ENCODE assay signal across 17 mouse cellular contexts in genomic region chr3:40325872-40326803, GRCm38 (mm10).
DNase-seq lines count a peak whose midpoint lies in the region; ATAC-seq lines count a peak whose summit lies in the region.
"Had no signal": no experiment of that assay in that cellular context is flagged by ENCODE, and none has a peak within 500 bp of the region (broad histone marks: within the 10 kb centered on the region; RNA-seq: fewer than 3 reads in every experiment).

No protein-coding gene starts in this region.

- H3K27ac ChIP-seq in hindbrain, embryonic 11.5 days (ENCODE audit: low read depth, low read length) = no peak overlapping the region
- no peak overlapping the region for H3K27ac ChIP-seq in hindbrain, embryonic 13.5 days
- H3K27ac ChIP-seq in embryonic facial prominence, embryonic 10.5 days (replicated peaks) = peak overlapping the region; percentile 69
- H3K27ac ChIP-seq in limb, embryonic 11.5 days (replicated peaks; ENCODE audit: low read depth, low read length) = peak overlapping the region; percentile 60
- H3K27ac ChIP-seq: forebrain, embryonic 15.5 days; heart, embryonic 13.5 days; lung, embryonic 15.5 days had no signal

- H3K4me1 ChIP-seq in hindbrain, embryonic 11.5 days (replicated peaks; ENCODE audit: control insufficient read depth, insufficient read depth, low read length) = no peaks in the 10 kb centered on the region
- no peaks in the 10 kb centered on the region for H3K4me1 ChIP-seq in hindbrain, embryonic 13.5 days (replicated peaks)
- H3K4me1 ChIP-seq in embryonic facial prominence, embryonic 10.5 days = peaks cover 36% of the 10 kb centered on the region
- peaks cover 13% of the 10 kb centered on the region for H3K4me1 ChIP-seq in limb, embryonic 11.5 days (ENCODE audit: control insufficient read depth, insufficient read depth, low read length)
- H3K4me1 ChIP-seq: forebrain, embryonic 15.5 days; heart, embryonic 13.5 days; lung, embryonic 15.5 days had no signal

- no peak overlapping the region for H3K4me2 ChIP-seq in hindbrain, embryonic 11.5 days (replicated peaks; ENCODE audit: low read depth, low read length)
- H3K4me2 ChIP-seq in hindbrain, embryonic 13.5 days = no peak overlapping the region
- no peak overlapping the region for H3K4me2 ChIP-seq in limb, embryonic 11.5 days (ENCODE audit: low read depth, severe bottlenecking)
- H3K4me2 ChIP-seq: forebrain, embryonic 15.5 days; heart, embryonic 13.5 days; lung, embryonic 15.5 days had no signal

- no peak overlapping the region for H3K4me3 ChIP-seq in hindbrain, embryonic 11.5 days (ENCODE audit: low read depth, low read length)
- no peak overlapping the region for H3K4me3 ChIP-seq in hindbrain, embryonic 13.5 days
- H3K4me3 ChIP-seq in embryonic facial prominence, embryonic 10.5 days = no peak overlapping the region
- H3K4me3 ChIP-seq in limb, embryonic 11.5 days (ENCODE audit: low read depth, low read length) = no peak overlapping the region
- H3K4me3 ChIP-seq: forebrain, embryonic 15.5 days; heart, embryonic 13.5 days; lung, embryonic 15.5 days had no signal

- WGBS in hindbrain, embryonic 11.5 days = 75% methylated on average over 22 of the region's 22 CpGs
- 86% methylated on average over 22 of the region's 22 CpGs for WGBS in hindbrain, embryonic 13.5 days
- 40% methylated on average over 22 of the region's 22 CpGs for WGBS in embryonic facial prominence, embryonic 10.5 days
- 42% methylated on average over 22 of the region's 22 CpGs for WGBS in limb, embryonic 11.5 days

- no peak for ATAC-seq in hindbrain, embryonic 11.5 days (ENCODE audit: low FRiP score)
- ATAC-seq in hindbrain, embryonic 13.5 days (ENCODE audit: low FRiP score) = no peak
- ATAC-seq in limb, embryonic 11.5 days (ENCODE audit: insufficient number of reproducible peaks, low FRiP score, low TSS enrichment, low read depth) = peak; percentile 79
- no peak for ATAC-seq in granulocyte monocyte progenitor cell, adult 5-6 weeks (replicated peaks; ENCODE audit: poor library complexity, severe bottlenecking)
- ATAC-seq: forebrain, embryonic 15.5 days; hindbrain, embryonic 16.5 days had no signal

- DNase-seq in hindbrain, embryonic 11.5 days (ENCODE audit: low spot score) = peak; percentile 10
- DNase-seq in embryonic facial prominence, embryonic 10.5 days (ENCODE audit: low spot score) = peak; percentile 79
- DNase-seq in kidney, adult 8-10 months = peak; percentile 4 to 28
- peak; percentile 55 for DNase-seq in limb, embryonic 11.5 days (ENCODE audit: low spot score)
- no peak for DNase-seq in left cerebral cortex, postnatal 14 days (ENCODE audit: low spot score in 2 of 2)
- no peak for DNase-seq in gastrocnemius, postnatal 36 days
- DNase-seq: adrenal gland, adult 2 months; B cell, adult 2 months; cerebellum, adult 18-20 months; gastrocnemius, postnatal 25 days; spleen, adult 18-20 months had no signal

- no peaks in the 10 kb centered on the region for H3K36me3 ChIP-seq in hindbrain, embryonic 11.5 days (ENCODE audit: control insufficient read depth, insufficient read depth, low read length)
- H3K36me3 ChIP-seq in hindbrain, embryonic 13.5 days = no peaks in the 10 kb centered on the region
- H3K36me3 ChIP-seq in embryonic facial prominence, embryonic 10.5 days (replicated peaks) = no peaks in the 10 kb centered on the region
- H3K36me3 ChIP-seq in limb, embryonic 11.5 days (ENCODE audit: control insufficient read depth, insufficient read depth, low read length) = no peaks in the 10 kb centered on the region
- H3K36me3 ChIP-seq: forebrain, embryonic 15.5 days; heart, embryonic 13.5 days; lung, embryonic 15.5 days had no signal

- no peaks in the 10 kb centered on the region for H3K27me3 ChIP-seq in hindbrain, embryonic 11.5 days (ENCODE audit: control insufficient read depth, insufficient read depth, low read length)
- H3K27me3 ChIP-seq in hindbrain, embryonic 13.5 days = no peaks in the 10 kb centered on the region
- no peaks in the 10 kb centered on the region for H3K27me3 ChIP-seq in embryonic facial prominence, embryonic 10.5 days (replicated peaks; ENCODE audit: low read depth, poor library complexity, severe bottlenecking)
- no peaks in the 10 kb centered on the region for H3K27me3 ChIP-seq in limb, embryonic 11.5 days (ENCODE audit: control insufficient read depth, insufficient read depth, low read length)
- H3K27me3 ChIP-seq: forebrain, embryonic 15.5 days; heart, embryonic 13.5 days; lung, embryonic 15.5 days had no signal

- no peak overlapping the region for H3K9ac ChIP-seq in hindbrain, embryonic 11.5 days (ENCODE audit: low read depth, low read length)
- H3K9ac ChIP-seq in hindbrain, embryonic 13.5 days = no peak overlapping the region
- H3K9ac ChIP-seq in limb, embryonic 11.5 days (ENCODE audit: low read length) = no peak overlapping the region
- H3K9ac ChIP-seq: forebrain, embryonic 15.5 days; heart, embryonic 13.5 days; lung, embryonic 15.5 days had no signal

- intact Hi-C loops in left cerebral cortex, postnatal 14 days (cut with DNase I) = no loop called here
- intact Hi-C loops in gastrocnemius, postnatal 36 days (cut with DNase I) = no loop called here

- no peaks in the 10 kb centered on the region for H3K9me3 ChIP-seq in hindbrain, embryonic 11.5 days (ENCODE audit: control insufficient read depth, low read length)
- H3K9me3 ChIP-seq in hindbrain, embryonic 13.5 days = no peaks in the 10 kb centered on the region
- H3K9me3 ChIP-seq in embryonic facial prominence, embryonic 10.5 days = no peaks in the 10 kb centered on the region
- no peaks in the 10 kb centered on the region for H3K9me3 ChIP-seq in limb, embryonic 11.5 days (ENCODE audit: control insufficient read depth, low read length)
- H3K9me3 ChIP-seq: forebrain, embryonic 15.5 days; heart, embryonic 13.5 days; lung, embryonic 15.5 days had no signal

Comparison
In these comparisons a context has a peak if more than half of its experiments do, and no peak if none do; other contexts are left out.
1. DNase-seq: peak in hindbrain, embryonic 11.5 days (single experiment), embryonic facial prominence, embryonic 10.5 days (single experiment), kidney, adult 8-10 months (2 of 2) and limb, embryonic 11.5 days (single experiment); none in left cerebral cortex, postnatal 14 days (0 of 2) and gastrocnemius, postnatal 36 days (0 of 2).
2. H3K27ac ChIP-seq: peak in embryonic facial prominence, embryonic 10.5 days (single experiment) and limb, embryonic 11.5 days (single experiment); none in hindbrain, embryonic 11.5 days (single experiment) and hindbrain, embryonic 13.5 days (single experiment).